Mouse (Mus musculus): ENCODE results near the gene Rbks.

The Rbks gene

DNA sequence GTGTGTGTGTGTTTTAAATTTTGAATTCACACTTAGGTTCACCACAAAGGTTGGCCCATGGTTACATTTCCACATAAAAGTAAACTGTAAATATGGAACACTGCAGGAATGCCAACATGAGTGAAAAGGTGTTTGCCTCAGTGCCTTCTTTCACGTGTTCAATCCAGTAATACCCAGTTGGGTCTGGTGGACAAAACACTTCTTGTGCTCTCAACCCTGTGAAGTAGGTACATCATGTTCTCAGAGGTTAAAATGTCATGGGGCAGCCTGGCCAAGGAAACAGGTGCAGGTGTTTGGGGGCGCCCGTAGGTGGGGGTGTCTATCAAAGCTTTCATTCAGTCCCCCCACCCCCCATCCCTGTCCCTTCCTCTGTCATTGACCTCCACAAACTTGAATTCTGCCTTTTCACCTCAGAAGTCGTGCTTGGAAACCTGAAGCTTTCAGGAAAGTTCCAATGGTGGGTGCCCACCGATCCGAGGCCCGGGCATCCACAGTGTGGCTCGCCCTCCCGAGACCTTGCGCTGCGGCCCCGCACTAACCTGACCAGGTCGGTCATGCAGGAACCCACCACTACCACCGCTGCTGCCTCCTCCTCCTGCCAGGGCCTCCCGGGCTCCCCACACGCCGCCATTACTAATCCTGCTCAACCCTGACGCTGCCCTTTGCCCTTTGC, at the start of gene Rbks:
Gene Rbks, minus strand, starts transcription at position 657 of the 673 bp plus-strand sequence.
- in situ Hi-C loops (cut with MboI, MseI): loop anchor here (10.0 kb wide), 2 partner anchors 122 to 438 kb away; partner anchors contain the start of gene Fosl2

DNA sequence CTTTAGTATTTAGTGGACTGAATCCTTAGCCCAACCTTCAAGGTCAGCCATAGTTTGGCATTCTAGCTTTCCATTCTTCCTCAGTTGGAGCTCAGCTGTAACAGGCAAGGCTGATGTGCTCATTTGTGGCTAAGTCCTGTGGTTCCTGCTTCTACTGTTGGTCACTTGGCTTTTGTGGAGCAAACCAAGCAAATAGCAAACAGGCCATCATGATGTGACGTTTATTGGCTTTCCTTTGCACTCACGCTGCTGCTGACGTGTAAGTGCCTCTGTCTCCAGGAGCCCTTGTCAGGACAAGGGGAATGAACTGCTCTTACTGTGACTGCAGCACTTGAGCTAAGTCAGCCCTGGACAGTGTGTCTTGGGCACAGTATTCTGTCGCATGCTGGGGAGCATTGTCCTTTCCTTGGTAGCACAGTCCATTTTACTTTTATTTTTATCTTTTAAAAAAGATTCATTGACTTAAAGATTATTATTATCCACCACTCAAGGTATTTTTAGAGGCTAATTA, 45.1 kb upstream of the Rbks start:
- in situ Hi-C loops (cut with MboI, MseI): no loop called here

DNA sequence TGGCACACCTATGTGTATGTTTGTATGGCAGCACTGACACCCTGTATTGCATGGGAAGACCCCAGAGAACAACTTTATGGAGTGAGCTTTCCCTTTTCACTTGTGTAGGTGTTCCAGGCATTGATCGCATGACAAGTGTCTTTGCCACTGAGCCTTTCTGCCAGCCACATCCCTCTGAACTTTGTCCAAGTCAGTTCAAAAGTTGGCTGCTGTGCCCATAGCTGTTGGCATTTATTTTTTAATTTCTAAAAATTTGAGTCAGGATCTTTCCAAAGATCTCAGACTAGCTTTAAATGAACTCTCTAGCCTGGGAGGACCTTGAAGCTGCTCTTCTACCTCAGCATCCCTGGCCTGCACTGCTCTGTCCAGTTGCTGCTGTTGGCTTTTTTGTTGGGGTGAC, 44.5 kb upstream of the Rbks start:
- in situ Hi-C loops (cut with MboI, MseI): no loop called here

DNA sequence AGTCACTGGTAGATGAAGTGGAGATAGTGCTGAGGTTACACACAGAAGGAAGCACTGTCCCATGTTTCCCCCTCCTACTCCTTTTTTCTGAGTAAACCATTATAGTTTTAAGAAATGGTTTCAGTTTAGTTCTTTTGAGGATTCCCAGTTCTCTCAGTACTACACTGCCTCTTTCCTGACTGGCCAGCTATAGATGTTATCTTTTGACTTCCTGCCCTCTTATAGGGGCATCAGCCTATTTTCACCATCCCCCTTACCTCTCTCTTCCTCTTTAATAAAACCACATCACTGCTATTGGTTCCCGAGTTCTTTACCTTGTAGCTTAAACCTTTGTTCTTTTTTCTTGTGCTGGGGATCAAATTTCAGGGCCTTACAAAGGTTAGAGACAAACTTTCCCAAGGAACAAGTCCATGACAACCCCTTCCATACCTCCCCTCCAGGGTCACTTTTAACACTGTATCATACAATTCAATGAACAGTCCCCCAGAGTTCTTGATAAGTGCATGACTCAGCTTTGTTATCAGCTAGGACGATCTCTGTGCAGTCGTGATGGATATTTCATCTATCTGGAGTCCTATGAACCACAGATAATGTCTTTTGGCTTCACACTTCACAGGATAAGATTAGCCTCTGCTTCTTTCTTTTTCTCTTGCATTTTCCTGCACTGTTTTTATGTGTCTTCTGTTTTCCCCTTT, 35.4 kb upstream of the Rbks start:
- in situ Hi-C loops (cut with MboI, MseI): no loop called here

DNA sequence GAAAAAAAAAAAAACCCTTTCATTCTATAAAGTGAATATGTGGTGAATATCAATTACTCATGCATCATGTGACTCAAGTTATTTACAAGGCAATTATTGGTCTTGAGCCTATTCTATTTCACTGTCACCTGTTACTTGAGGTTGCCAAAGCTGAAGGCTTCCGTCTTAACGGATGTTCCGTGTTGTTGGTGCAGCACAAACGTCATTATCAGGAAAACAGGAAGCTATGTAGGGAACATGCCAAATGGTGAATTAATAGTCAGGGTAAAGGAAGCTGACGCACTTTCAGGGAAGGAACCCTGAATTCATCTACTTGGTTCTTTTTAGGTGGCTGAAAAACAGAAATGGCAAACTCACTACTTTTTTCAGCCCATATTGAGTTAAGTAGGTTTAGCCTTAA, 30.0 kb upstream of the Rbks start:
- in situ Hi-C loops (cut with MboI, MseI): no loop called here

DNA sequence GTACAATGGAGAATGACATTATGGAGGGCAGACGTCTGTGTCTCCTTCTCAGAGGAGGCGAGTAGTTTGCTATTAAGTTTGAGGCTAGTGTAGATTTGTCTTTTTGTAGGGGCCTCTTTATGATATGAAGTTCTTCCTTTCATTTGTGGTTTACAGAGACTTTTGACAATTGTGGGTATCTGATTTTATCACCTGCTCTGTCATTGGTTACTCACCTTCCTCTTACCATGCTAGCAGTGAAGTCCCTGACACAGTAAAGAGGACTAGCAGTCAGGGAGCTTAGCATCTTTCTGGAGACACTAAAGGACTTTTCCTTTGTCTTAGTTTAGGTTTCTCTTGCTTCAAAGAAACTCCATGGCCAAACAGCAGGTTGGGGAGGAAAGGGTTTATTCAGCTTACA, 28.5 kb upstream of the Rbks start:
- in situ Hi-C loops (cut with MboI, MseI): no loop called here

DNA sequence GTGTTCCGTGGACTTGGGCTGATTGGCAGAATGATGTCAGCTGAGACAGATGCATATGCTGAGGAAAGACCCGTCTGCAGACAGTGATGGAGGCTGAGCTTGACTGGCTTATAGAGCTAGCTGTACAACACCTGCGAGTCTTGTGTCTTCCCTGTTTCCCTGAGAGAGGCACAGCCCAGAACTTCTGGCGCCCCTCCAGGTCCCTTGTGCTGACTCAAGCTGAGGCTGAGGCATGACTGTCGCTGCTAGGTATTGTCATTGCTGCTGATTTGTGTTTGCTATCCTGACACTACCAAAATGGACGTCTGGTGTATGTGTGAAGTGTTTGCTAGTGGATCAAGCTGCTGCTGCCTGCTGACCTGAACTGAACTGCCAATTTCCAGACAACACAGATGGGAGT, 27.1 kb upstream of the Rbks start:
- in situ Hi-C loops (cut with MboI, MseI): no loop called here

DNA sequence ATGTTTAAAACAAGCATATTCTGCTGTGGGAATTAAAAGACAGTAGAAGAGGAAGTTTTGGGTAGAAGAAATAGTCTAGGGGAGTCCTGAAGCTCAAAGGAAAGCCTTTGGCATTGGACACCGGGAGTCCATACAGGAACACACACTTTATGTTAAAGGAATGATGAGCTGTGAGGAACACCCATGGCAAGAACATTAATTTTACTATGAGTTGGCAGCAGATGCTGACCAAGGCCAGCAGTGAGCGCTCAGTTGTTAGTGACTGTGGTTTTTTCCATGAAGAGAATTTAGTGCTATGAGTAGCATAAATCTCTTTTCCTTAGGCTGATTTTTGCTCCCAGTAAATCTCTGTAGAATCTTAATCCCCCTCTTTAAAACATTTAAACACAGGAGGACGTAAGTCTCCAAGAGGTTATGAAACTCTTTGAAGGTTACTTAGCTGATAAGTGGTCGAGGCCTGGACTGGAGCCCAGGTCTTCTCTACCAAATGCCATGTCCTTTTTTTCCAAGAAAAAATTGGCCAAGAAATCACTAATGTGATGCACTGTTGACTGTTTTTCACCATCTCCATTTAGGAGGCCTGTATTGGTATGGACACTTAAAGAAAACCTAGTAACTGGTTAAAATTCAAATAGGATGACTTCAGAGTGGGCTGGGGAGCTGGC, 18.2 kb upstream of the Rbks start:
- in situ Hi-C loops (cut with MboI, MseI): no loop called here

DNA sequence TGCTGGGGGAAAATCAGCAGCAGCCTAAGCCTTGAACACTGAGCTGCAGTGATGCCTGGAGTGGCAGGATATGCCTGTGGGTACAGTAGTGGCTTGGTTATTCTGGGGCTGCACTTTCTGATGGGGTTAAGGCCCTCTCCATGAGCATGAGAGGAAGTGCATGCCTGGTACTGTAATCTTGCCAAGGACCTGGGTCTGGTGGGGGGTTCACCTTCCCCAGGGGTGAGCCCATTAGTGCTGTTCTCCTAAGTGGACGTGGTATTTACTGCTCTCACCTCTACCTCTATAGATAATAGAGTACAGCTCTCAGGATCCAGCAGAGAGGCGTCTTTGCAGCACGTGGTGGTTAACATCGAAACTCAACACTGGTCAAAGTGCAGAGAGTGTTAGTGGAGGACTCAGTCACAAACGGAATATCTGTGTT, 16.4 kb upstream of the Rbks start:
- in situ Hi-C loops (cut with MboI, MseI): loop anchor here (5.0 kb wide), 1 partner anchor 483 kb away; no protein-coding TSS in a partner anchor

DNA sequence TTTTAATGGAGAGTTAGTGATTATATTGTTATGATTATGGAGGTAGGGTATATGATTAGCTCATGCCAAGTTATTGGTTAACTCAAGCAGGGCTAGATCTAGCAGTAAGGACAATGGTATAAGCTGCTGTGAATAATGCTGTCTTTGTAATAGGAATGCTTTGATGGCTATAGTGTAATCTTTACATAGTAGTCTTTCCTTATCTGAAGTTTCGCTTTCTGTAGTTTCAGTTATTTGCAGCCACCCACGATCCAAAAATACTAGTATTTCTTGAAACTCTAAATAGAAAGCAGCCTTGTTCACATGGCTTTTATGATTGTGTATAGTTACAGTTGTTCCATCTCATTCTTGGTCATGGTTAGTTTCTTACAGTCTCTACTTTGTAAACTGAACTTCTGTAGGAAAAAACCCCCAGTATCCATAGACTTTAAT, 15.9 kb upstream of the Rbks start:
- in situ Hi-C loops (cut with MboI, MseI): loop anchor here (5.0 kb wide), 1 partner anchor 484 kb away; no protein-coding TSS in a partner anchor

DNA sequence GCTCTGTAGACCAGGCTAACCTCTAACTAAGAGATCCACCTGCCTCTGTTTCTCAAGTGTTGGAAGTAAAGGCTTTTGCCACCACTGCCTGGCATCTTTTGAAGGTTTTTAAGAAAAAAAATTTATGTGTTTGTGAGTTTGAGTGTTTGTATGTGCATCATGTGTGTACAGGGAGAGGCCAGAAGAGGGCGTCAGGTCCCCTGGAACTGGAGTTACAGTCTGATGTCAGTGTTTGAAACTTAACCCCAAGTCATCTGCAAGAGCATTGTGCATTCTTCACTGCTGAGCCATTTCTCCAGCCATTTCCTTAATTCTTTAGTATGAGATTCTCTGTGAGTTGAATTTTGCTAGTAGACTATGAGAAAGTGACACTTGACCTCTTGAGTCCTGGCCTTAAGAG, 12.0 kb upstream of the Rbks start:
- in situ Hi-C loops (cut with MboI, MseI): no loop called here

DNA sequence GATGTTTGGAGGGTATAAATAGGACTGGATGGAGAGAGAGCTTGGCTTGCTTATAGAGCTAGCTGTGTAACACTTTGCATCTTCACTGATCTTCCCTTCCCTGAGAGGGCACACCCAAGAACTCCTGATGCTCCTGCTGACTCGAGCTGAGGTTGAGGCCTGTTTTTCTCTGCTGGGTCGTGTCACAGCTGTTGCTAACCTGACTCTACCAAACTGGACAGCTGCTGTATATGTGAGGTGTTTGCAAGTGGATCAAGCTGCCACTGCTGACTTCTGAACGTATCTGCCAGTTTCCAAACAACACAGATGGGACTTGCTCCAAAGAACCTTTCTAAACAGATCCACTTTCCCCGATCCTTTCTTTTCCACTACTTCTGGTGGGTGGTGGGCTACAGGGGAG, 9.4 kb upstream of the Rbks start:
- in situ Hi-C loops (cut with MboI, MseI): no loop called here

DNA sequence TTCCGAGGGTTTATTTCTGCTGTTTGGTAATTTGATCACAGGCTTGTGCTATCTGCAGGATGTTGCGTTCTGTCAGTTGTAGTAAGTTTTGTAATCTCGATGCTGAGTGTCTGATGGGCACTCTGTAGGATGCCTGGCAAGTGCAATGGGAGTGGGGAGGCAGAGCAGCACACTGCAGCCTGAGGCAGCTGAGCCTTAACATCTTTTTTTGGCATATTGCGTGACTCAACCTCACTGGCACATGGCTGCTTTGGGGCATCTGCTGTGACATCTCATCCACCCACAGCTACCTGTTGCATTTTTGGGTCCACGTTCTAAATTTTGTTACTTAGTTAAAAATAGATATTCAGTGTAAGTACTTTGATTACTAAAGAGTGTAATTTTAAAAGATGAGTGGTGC, 7.5 kb upstream of the Rbks start:
- in situ Hi-C loops (cut with MboI, MseI): no loop called here

DNA sequence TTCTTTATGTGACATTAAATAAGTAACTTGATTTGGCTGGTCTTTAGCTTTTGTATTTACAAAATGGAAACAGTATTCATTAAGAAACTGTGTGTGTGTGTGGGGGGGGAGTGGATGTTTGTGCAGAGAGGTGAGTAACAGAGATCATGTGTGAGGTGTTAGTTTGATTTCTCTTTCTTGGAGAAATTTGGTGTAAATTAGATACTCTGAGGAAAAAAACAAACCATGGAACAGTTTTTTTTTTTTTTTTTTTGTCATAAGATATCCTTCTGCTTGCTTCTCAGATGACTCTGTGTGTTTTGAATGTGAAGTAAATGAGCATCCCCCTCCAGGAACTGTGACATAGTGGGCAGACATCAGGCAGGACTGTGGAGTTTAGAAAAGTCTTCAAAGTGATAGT, 2.0 kb upstream of the Rbks start:
- in situ Hi-C loops (cut with MboI, MseI): loop anchor here (10.0 kb wide), 2 partner anchors 125 to 435 kb away; partner anchors contain the start of gene Fosl2

DNA sequence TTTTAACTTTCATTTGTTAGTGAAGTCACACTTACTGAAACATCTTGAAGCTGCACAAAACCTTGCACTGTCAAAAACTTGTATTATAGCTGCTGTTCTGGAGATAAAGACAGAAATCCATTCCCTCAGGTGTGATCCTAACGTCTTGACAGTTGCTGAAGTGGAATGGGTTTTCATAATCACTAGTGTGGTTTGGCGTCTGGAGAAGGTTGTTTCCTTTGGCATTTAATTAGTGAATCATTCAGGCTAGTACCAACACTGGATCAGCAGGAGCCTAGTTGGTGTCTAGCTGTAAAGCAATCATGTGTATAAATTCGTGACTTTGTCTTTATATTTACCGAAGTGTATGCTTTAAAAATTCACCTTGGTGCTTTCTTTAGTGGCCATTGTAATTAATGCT, 1.5 kb upstream of the Rbks start:
- in situ Hi-C loops (cut with MboI, MseI): loop anchor here (10.0 kb wide), 2 partner anchors 124 to 436 kb away; partner anchors contain the start of gene Fosl2

DNA sequence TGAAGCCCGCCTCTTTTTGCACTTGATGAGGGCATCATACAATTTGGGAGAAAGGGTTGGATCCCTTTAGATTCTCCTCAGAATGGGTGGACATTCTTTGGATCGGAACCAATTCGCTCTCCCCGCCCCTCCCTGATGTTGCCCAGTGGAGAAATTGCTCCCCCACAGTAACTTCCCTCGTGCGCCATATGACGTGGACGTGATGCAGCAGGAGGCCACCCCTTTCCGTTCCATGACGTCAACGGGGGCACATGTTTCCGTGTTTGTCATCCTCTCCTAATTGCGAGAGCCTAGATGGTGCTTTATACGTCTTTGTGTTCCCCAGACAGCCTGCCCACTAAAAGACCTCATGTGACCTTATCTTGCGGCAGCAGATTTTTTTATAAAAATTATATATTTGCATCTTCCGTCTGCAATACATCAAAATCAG, 885 bp upstream of the Rbks start:
- in situ Hi-C loops (cut with MboI, MseI): loop anchor here (10.0 kb wide), 2 partner anchors 124 to 436 kb away; partner anchors contain the start of gene Fosl2

DNA sequence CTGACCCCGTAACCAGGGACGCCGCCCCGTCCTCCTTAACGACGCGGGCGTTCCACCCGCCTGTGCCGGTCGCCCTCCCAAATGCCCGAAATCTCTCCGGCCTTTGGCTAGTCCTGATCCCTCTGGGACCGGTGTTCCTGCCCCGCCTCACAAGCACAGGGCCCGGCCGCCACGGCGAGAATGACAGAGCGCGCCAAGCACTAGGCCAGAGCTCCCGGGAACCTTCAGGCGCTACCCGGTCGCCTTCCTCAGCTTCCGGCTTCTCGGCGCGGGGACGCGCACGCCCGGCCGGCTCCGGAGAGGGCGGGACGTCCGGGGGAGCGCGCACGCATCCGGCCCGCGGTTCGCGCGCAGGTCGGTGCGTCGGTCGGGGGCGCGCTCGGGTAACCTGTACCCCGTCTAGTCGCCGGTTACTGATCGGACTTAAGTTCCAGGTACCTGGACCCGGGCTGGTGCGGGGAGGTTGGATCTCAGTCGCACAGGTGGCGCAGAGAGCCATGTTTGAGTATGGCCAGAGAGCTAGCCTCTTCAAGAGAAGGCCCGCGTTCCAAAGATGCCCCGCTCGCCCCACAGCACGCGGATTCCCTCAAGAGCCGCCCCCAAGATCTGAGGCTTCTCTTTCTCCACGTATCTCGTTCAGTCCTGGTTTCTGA, 343 bp upstream of the Rbks start, which contains the start of gene Babam2:
Gene Babam2, plus strand, starts transcription at position 41 of the 653 bp plus-strand sequence.
- in situ Hi-C loops (cut with MboI, MseI): loop anchor here (10.0 kb wide), 2 partner anchors 123 to 437 kb away; partner anchors contain the start of gene Fosl2

DNA sequence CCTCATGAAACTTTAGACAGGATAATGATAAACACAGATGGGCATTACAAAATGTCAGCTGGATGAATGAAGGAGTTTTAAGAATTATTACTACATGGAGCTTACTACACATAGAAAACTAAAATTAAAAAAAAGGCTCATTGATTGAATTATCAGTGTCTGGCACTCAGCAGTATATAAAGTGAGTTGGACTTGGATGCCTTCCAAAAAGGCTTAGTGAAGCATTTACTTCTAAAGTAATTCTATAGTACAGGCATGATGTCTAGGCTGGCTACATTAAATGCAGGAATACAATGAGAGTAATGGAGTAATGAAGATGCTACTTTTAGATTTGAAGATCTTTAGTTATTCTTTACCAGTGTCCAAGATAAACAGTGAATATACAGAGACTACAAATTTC, 4.2 kb downstream of the Rbks start:
- in situ Hi-C loops (cut with MboI, MseI): loop anchor here (10.0 kb wide), 2 partner anchors 118 to 442 kb away; partner anchors contain the start of gene Fosl2

DNA sequence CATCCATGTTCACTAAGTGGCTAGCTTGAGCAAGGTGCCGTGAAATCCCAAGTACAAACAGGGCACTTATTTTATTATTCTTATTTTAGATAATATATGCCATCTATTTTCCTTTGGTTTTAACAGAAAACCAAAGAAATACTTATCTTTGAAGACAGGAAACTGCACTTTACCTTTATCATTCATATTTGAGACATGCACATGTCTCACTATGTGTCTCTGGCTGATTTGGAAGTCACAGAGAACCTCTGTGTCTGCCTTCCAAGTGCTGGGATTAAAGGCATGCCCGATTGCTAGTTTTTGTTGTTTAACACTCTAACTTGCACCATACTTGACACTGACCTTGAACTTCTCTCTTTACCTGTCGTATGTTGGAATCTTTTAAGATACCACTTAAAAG, 9.5 kb downstream of the Rbks start:
- in situ Hi-C loops (cut with MboI, MseI): no loop called here

DNA sequence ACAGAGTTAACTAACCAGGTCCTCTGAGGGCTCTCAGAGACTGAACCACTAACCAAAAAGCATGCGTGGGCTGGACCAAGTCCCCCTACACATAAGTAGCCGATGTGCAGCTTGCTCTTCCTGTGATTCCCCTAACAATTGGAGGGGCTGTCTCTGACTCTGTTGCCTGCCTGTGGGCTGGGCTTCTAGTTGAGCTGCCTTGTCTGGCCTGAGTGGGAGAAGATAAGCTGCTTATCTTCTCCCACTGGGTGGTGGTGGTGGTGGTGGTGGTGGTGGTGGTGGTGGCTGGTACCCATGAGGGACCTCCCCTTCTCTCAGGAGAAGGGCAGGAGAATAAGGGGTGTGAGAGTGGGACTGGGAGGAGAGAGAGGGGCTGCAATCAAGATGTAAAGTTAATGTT, 11.4 kb downstream of the Rbks start:
- in situ Hi-C loops (cut with MboI, MseI): no loop called here

DNA sequence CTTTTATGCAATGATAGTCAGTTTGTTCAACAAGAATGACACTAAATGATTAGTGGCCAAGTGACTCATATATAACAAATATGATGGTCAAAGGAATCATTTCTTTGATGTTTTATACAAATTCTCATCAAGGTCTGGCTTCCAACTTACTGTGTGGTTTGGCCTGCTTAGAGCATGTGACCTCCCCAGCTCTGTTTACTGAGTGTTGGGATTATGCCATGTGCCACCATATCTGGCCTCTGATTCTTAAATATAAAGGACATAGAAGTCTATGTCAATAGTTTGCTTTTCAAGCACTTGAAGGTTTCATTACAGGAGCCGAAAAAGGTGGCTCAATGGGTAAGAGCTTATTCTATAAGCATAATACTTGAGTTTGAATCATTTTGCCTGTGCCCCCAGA, 15.1 kb downstream of the Rbks start:
- in situ Hi-C loops (cut with MboI, MseI): no loop called here

Data from T-helper 2 cell (primary cell).